Mouse (Mus musculus) embryonic fibroblast, embryonic 13.5 days (primary cell): ENCODE measurements at regions not wholly inside any gene's neighbourhood (a gene's known extent, or its start where the extent isn't known, plus 50 kb on each side); places are given as distances from the start of the nearest gene placed in this dataset.

ENCODE experiments used
- H3K27ac ChIP-seq: 2 replicates; pipeline ENCODE4 v1.5.1; 2012; ENCODE audit warnings: low read length, control low read depth, inconsistent platforms; ENCODE audit not compliant: insufficient read depth
- H3K4me1 ChIP-seq: 2 replicates; pipeline ENCODE4 v1.6.1; 2011; ENCODE audit warnings: low read length; ENCODE audit not compliant: control insufficient read depth, insufficient read depth
- H3K4me3 ChIP-seq: 2 replicates; pipeline ENCODE4 v1.5.1; 2011; ENCODE audit warnings: mild to moderate bottlenecking, control low read depth, low read length; ENCODE audit not compliant: insufficient read depth
- CTCF ChIP-seq: IDR thresholded peaks from 2 replicates; pipeline ENCODE4 v1.5.1; 2011; ENCODE audit warnings: mild to moderate bottlenecking, control low read depth, low read length, moderate library complexity, borderline replicate concordance; ENCODE audit not compliant: insufficient read depth
- POLR2A ChIP-seq: IDR thresholded peaks from 2 replicates; pipeline ENCODE4 v1.6.1; 2011; ENCODE audit warnings: low read depth, mild to moderate bottlenecking, control low read depth, low read length, moderate library complexity

- TF ChIP-seq CTCF (no peak), POLR2A (no peak)
- Histone ChIP-seq H3K4me1 (no peaks in the 10 kb centered on the region), H3K27ac (no peak overlapping the region), H3K4me3 (no peak overlapping the region)
These were observed 118.9 kb upstream of the 1700064H15Rik start for GRCm38 (mm10) chr3:19747361-19747760.

GRCm38 (mm10) chr3:19751946-19752345 lies 123.5 kb upstream of the 1700064H15Rik start:
- no peak overlapping the region for H3K27ac ChIP-seq
- TF ChIP-seq CTCF (no peak), POLR2A (no peak)
- no peak overlapping the region for H3K4me3 ChIP-seq
- H3K4me1 ChIP-seq: no peaks in the 10 kb centered on the region

DNA sequence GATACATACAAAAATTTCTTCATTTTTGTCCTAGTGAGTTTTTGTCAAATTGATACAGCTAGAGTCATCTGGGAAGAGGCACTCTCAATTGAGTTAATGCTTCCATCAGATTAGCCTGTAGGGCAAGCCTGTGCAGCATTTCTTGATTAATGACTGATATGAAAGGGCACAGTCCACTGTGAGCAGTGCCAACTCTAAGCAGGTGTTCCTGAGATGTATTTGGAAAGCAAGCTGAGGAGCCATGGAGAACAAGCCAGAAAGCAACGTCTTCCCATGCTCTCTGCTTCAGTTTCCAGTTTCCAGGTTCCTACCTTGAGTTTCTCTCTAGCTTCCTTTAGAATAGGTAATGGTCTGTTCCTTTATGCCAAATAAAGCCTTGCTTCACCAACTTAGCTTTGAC lies 125.5 kb upstream of the 1700064H15Rik start:
- no peaks in the 10 kb centered on the region for H3K4me1 ChIP-seq
- H3K4me3 ChIP-seq: no peak overlapping the region
- H3K27ac ChIP-seq: no peak overlapping the region
- TF ChIP-seq POLR2A (no peak), CTCF (no peak)

- TF ChIP-seq CTCF (no peak), POLR2A (no peak)
- Histone ChIP-seq H3K4me1 (no peaks in the 10 kb centered on the region), H3K27ac (no peak overlapping the region), H3K4me3 (no peak overlapping the region)
These were observed 126.2 kb upstream of the 1700064H15Rik start for GRCm38 (mm10) chr3:19754636-19755035.

- no peak overlapping the region for H3K27ac ChIP-seq
- H3K4me1 ChIP-seq: no peaks in the 10 kb centered on the region
- TF ChIP-seq CTCF: no peak
- no peak for TF ChIP-seq POLR2A
- H3K4me3 ChIP-seq: no peak overlapping the region
These were observed 126.7 kb upstream of the 1700064H15Rik start for GRCm38 (mm10) chr3:19755136-19755535.

DNA sequence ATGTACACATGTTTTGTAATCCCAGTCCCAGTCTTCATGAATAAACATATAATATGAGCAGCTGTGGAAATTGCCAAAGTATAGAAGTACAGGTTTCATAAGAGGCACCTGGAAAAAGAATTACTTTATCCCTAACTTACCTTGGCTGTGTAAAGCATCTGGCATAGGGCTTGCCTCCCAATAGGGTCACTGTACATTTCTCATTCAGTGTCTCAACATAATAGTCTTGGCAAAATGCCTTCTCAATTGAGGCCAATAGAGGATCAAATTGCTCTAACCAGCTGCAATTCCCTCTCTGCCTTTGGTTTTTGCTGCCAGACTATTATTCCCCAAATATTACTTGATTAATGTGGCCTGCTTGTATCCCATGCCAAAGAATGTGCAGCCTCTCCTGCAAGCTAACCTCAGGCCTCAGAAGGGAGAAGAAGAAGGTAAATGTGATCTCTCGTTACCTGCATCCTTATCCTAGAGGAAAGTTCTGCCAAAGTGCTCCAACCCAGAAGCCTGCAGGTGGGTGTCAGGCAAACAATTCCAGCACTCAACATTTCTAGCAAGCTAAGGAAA lies 158.2 kb upstream of the Cp start:
- no peak overlapping the region for H3K27ac ChIP-seq
- H3K4me3 ChIP-seq: no peak overlapping the region
- no peaks in the 10 kb centered on the region for H3K4me1 ChIP-seq
- TF ChIP-seq POLR2A (no peak), CTCF (no peak)

- Histone ChIP-seq H3K27ac (no peak overlapping the region), H3K4me3 (no peak overlapping the region), H3K4me1 (no peaks in the 10 kb centered on the region)
- TF ChIP-seq CTCF (no peak), POLR2A (no peak)
These were observed 146.8 kb upstream of the Cp start for GRCm38 (mm10) chr3:19810034-19810433.

GRCm38 (mm10) chr3:19824904-19825303 lies 131.9 kb upstream of the Cp start:
- H3K27ac ChIP-seq: no peak overlapping the region
- H3K4me3 ChIP-seq: no peak overlapping the region
- H3K4me1 ChIP-seq: no peaks in the 10 kb centered on the region
- no peak for TF ChIP-seq POLR2A
- TF ChIP-seq CTCF: no peak

DNA sequence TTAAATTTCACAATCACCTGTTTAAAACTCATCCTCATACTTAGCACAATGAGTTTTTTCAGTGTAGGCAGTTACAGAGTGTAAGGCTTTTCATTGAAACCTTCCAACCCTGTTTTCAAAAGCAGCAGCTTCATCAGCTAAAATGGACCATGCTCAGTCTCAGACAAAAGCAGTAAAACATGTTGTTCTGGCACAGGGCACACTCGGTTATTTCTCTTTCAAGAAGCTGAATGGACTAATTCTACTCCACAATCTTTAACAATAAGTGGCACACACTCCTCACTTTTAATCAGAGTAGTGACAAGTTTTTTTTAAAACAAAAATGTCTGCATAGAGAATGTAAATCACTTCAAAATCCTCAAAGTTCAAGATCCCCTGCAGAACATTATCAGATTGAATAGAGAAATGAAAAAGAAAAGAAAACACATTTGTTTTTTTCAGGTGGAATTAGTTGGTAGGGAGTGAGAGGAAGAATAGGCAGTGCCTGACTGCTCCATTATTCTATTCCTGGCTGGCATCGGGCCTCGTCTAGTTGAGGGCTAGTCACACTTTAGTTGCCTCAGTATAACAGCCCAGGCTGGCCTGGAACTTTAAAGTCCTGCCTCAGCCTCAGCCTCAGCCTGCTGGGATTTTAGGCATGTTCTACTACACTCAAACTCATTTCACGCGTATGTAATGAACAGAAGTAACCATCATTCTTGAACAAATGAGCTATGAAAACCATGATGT lies 128.2 kb upstream of the Cp start:
- H3K27ac ChIP-seq: no peak overlapping the region

GRCm38 (mm10) chr3:19829752-19830151 lies 127.1 kb upstream of the Cp start:
- no peaks in the 10 kb centered on the region for H3K4me1 ChIP-seq
- no peak overlapping the region for H3K27ac ChIP-seq
- no peak overlapping the region for H3K4me3 ChIP-seq
- no peak for TF ChIP-seq POLR2A
- TF ChIP-seq CTCF: no peak

More for the DNA sequence above, 128.2 kb upstream of the Cp start:
- TF ChIP-seq CTCF (no peak), POLR2A (no peak)
- Histone ChIP-seq H3K4me1 (no peaks in the 10 kb centered on the region), H3K4me3 (no peak overlapping the region)
